Mouse (Mus musculus) limb, embryonic 15.5 days (tissue): ENCODE measurements around the gene Akap2. TPM values are rescaled to one million over a fixed set of nuclear protein-coding genes. Genes with fewer than 3 reads are reported as not detected.

Experiments
- ATAC-seq: fragments of 200-750 bp; cut with Nextera tagmentation; 2 replicates; pipeline ENCODE4 v1.8.0; 2017; ENCODE audit warnings: low read depth, moderate TSS enrichment; ENCODE audit not compliant: insufficient number of reproducible peaks, low FRiP score, low TSS enrichment
- H3K27ac ChIP-seq: fragments of 300-500 bp; sonication (generic); 2 replicates; pipeline ENCODE4 v1.5.1; 2015; ENCODE audit warnings: moderate library complexity, mild to moderate bottlenecking, inconsistent platforms
- H3K27me3 ChIP-seq: fragments of 300-500 bp; sonication (generic); 2 replicates; pipeline ENCODE4 v1.6.1; 2015; ENCODE audit warnings: inconsistent platforms
- H3K36me3 ChIP-seq: fragments of 300-500 bp; sonication (generic); 2 replicates; pipeline ENCODE4 v1.6.1; 2015; ENCODE audit warnings: inconsistent platforms
- H3K4me1 ChIP-seq: fragments of 300-500 bp; sonication (generic); 2 replicates; pipeline ENCODE4 v1.6.1; 2015; ENCODE audit warnings: inconsistent platforms
- H3K4me2 ChIP-seq: fragments of 300-500 bp; sonication (generic); 2 replicates; pipeline ENCODE4 v1.6.1; 2015; ENCODE audit warnings: mild to moderate bottlenecking, inconsistent platforms
- H3K4me3 ChIP-seq: fragments of 300-500 bp; sonication (generic); 2 replicates; pipeline ENCODE4 v1.5.1; 2015; ENCODE audit warnings: mild to moderate bottlenecking, inconsistent platforms
- H3K9ac ChIP-seq: fragments of 300-500 bp; sonication (generic); 2 replicates; pipeline ENCODE4 v1.6.1; 2015; ENCODE audit warnings: inconsistent platforms
- H3K9me3 ChIP-seq: fragments of 300-500 bp; sonication (generic); 2 replicates; pipeline ENCODE4 v1.6.1; 2016; ENCODE audit warnings: inconsistent platforms
- WGBS: fragments of 180-500 bp; shearing (Covaris S2); methylation state at CpG from one replicate; pipeline ENCODE4 v1.1.7; 2015; 5-methylcytosine and 5-hydroxymethylcytosine counted together
- polyA plus RNA-seq: library from polyadenylated mRNA; unstranded; fragments of >200 nt; fragmentation: Nextera tagmentation; extraction: Ambion mirVana; gene quantifications from 2 replicates; pipeline ENCODE4 v1.2.1, GENCODE M21; 2015

Gene Akap2
- polyA plus RNA-seq, 1 experiment from 2014 or later: 25.2 TPM

GRCm38 (mm10) chr4:57804902-57805301, 87.4 kb downstream of the Akap2 start:
- Histone ChIP-seq H3K9me3 (no peaks in the 10 kb centered on the region), H3K27me3 (no peaks in the 10 kb centered on the region), H3K4me1 (no peaks in the 10 kb centered on the region), H3K36me3 (no peaks in the 10 kb centered on the region), H3K27ac (no peak overlapping the region), H3K9ac (no peak overlapping the region), H3K4me3 (no peak overlapping the region), H3K4me2 (no peak overlapping the region)
- 81% methylated on average over 6 of the region's 6 CpGs for WGBS
- ATAC-seq: no peak

- Histone ChIP-seq H3K4me2 (no peak overlapping the region), H3K36me3 (no peaks in the 10 kb centered on the region), H3K27ac (no peak overlapping the region), H3K27me3 (no peaks in the 10 kb centered on the region), H3K4me1 (peaks cover 7% of the 10 kb centered on the region), H3K9ac (no peak overlapping the region), H3K9me3 (no peaks in the 10 kb centered on the region), H3K4me3 (no peak overlapping the region)
- no peak for ATAC-seq
- WGBS: 79% methylated on average over 4 of the region's 4 CpGs
Observed at GRCm38 (mm10) chr4:57809449-57809848, 92.0 kb downstream of the Akap2 start.

GRCm38 (mm10) chr4:57812075-57812474, 94.6 kb downstream of the Akap2 start:
- no peak for ATAC-seq
- Histone ChIP-seq H3K4me3 (no peak overlapping the region), H3K4me1 (peaks cover 7% of the 10 kb centered on the region), H3K9me3 (no peaks in the 10 kb centered on the region), H3K27ac (peak overlapping the region; percentile 50; the same call in 1 of the 2 replicates), H3K4me2 (no peak overlapping the region), H3K9ac (no peak overlapping the region), H3K36me3 (0 out of 2 replicates have a peak, but pooled peaks cover 2% of the 10 kb centered on the region), H3K27me3 (no peaks in the 10 kb centered on the region)
- 82% methylated on average over 1 of the region's 1 CpGs for WGBS

GRCm38 (mm10) chr4:57812916-57813575, 95.6 kb downstream of the Akap2 start:
- H3K4me1 ChIP-seq: peaks cover 7% of the 10 kb centered on the region
- H3K36me3 ChIP-seq: peaks cover 6% of the 10 kb centered on the region; the same call in 1 of the 2 replicates
- H3K4me2 ChIP-seq: no peak overlapping the region
- peak overlapping the region; percentile 74 for H3K27ac ChIP-seq
- H3K4me3 ChIP-seq: no peak overlapping the region
- no peaks in the 10 kb centered on the region for H3K9me3 ChIP-seq
- H3K27me3 ChIP-seq: no peaks in the 10 kb centered on the region
- 28% methylated on average over 7 of the region's 7 CpGs for WGBS
- no peak overlapping the region for H3K9ac ChIP-seq
- peak; percentile 63; the same call in 1 of the 2 replicates for ATAC-seq

GRCm38 (mm10) chr4:57813576-57813945, 96.1 kb downstream of the Akap2 start:
- no peak for ATAC-seq
- Histone ChIP-seq H3K27me3 (no peaks in the 10 kb centered on the region), H3K4me1 (peaks cover 7% of the 10 kb centered on the region), H3K9ac (no peak overlapping the region), H3K4me2 (no peak overlapping the region), H3K36me3 (peaks cover 6% of the 10 kb centered on the region; the same call in 1 of the 2 replicates), H3K27ac (peak overlapping the region; percentile 74; the same call in 1 of the 2 replicates), H3K9me3 (no peaks in the 10 kb centered on the region), H3K4me3 (no peak overlapping the region)
- 87% methylated on average over 4 of the region's 4 CpGs for WGBS

- 82% methylated on average over 2 of the region's 2 CpGs for WGBS
- Histone ChIP-seq H3K4me2 (no peak overlapping the region), H3K4me3 (no peak overlapping the region), H3K27me3 (no peaks in the 10 kb centered on the region), H3K9ac (no peak overlapping the region), H3K36me3 (peaks cover 6% of the 10 kb centered on the region; the same call in 1 of the 2 replicates), H3K9me3 (no peaks in the 10 kb centered on the region), H3K4me1 (peaks cover 7% of the 10 kb centered on the region), H3K27ac (no peak overlapping the region)
- no peak for ATAC-seq
Observed at GRCm38 (mm10) chr4:57815355-57815754, 97.9 kb downstream of the Akap2 start.

GRCm38 (mm10) chr4:57816146-57816545, 98.7 kb downstream of the Akap2 start:
- Histone ChIP-seq H3K9ac (no peak overlapping the region), H3K27me3 (no peaks in the 10 kb centered on the region), H3K27ac (no peak overlapping the region), H3K9me3 (no peaks in the 10 kb centered on the region), H3K4me3 (no peak overlapping the region), H3K4me1 (peaks cover 7% of the 10 kb centered on the region; the same call in 1 of the 2 replicates), H3K36me3 (peaks cover 6% of the 10 kb centered on the region; the same call in 1 of the 2 replicates), H3K4me2 (no peak overlapping the region)
- no peak for ATAC-seq
- WGBS: 86% methylated on average over 8 of the region's 8 CpGs

GRCm38 (mm10) chr4:57820839-57821374, 103.5 kb downstream of the Akap2 start:
- Histone ChIP-seq H3K4me3 (no peak overlapping the region), H3K27me3 (no peaks in the 10 kb centered on the region), H3K9ac (no peak overlapping the region), H3K4me2 (no peak overlapping the region), H3K27ac (no peak overlapping the region), H3K9me3 (no peaks in the 10 kb centered on the region), H3K4me1 (peaks cover 11% of the 10 kb centered on the region), H3K36me3 (peaks cover 6% of the 10 kb centered on the region; the same call in 1 of the 2 replicates)
- WGBS: 87% methylated on average over 24 of the region's 24 CpGs
- ATAC-seq: no peak

GRCm38 (mm10) chr4:57821556-57822356, 104.3 kb downstream of the Akap2 start:
- no peak for ATAC-seq
- Histone ChIP-seq H3K27ac (peak overlapping the region; percentile 30; the same call in 1 of the 2 replicates), H3K4me2 (0 out of 2 replicates have a peak overlapping the region, but pooled peaks have one; percentile 17), H3K36me3 (peaks cover 6% of the 10 kb centered on the region; the same call in 1 of the 2 replicates), H3K4me1 (peaks cover 11% of the 10 kb centered on the region), H3K9ac (no peak overlapping the region), H3K4me3 (no peak overlapping the region), H3K27me3 (no peaks in the 10 kb centered on the region), H3K9me3 (no peaks in the 10 kb centered on the region)
- 12% methylated on average over 11 of the region's 11 CpGs for WGBS

- no peak for ATAC-seq
- 79% methylated on average over 5 of the region's 5 CpGs for WGBS
Observed at GRCm38 (mm10) chr4:57822641-57823040, 105.2 kb downstream of the Akap2 start.

GRCm38 (mm10) chr4:57824626-57825240, 107.3 kb downstream of the Akap2 start:
- Histone ChIP-seq H3K36me3 (no peaks in the 10 kb centered on the region), H3K4me3 (no peak overlapping the region), H3K4me1 (peaks cover 11% of the 10 kb centered on the region), H3K27ac (no peak overlapping the region), H3K4me2 (no peak overlapping the region), H3K27me3 (no peaks in the 10 kb centered on the region), H3K9me3 (no peaks in the 10 kb centered on the region), H3K9ac (no peak overlapping the region)
- 62% methylated on average over 8 of the region's 8 CpGs for WGBS
- no peak for ATAC-seq

More at GRCm38 (mm10) chr4:57822641-57823040, 105.2 kb downstream of the Akap2 start:
- Histone ChIP-seq H3K27ac (no peak overlapping the region), H3K27me3 (no peaks in the 10 kb centered on the region), H3K4me3 (no peak overlapping the region), H3K9ac (no peak overlapping the region), H3K9me3 (no peaks in the 10 kb centered on the region), H3K36me3 (peaks cover under 1% of the 10 kb centered on the region; the same call in 1 of the 2 replicates), H3K4me2 (no peak overlapping the region), H3K4me1 (peaks cover 11% of the 10 kb centered on the region)
